Mouse (Mus musculus): ENCODE measurements at regions not wholly inside any gene's neighbourhood (a gene's known extent, or its start where the extent isn't known, plus 50 kb on each side); places are given as distances from the start of the nearest gene placed in this dataset.

GRCm38 (mm10) chr11:89932231-89932865 is 70.3 kb downstream of the Pctp start:
- WGBS, result 61% methylated on average over 8 of the region's 8 CpGs
- H3K4me3 ChIP-seq, result no peak overlapping the region
- H3K4me2 ChIP-seq (replicated peaks), result no peak overlapping the region
- H3K4me1 ChIP-seq, result no peaks in the 10 kb centered on the region
- no peaks in the 10 kb centered on the region for H3K36me3 ChIP-seq
- H3K9me3 ChIP-seq, result no peaks in the 10 kb centered on the region
- no peak for ATAC-seq (ENCODE audit: insufficient number of reproducible peaks, insufficient read depth, low FRiP score, low TSS enrichment)
- no peak overlapping the region for H3K9ac ChIP-seq
- no peak overlapping the region for H3K27ac ChIP-seq
- no peaks in the 10 kb centered on the region for H3K27me3 ChIP-seq

- no peak for ATAC-seq (ENCODE audit: insufficient number of reproducible peaks, insufficient read depth, low FRiP score, low TSS enrichment)
- Histone ChIP-seq H3K4me1 (no peaks in the 10 kb centered on the region), H3K4me2 (replicated peaks) (no peak overlapping the region), H3K27ac (no peak overlapping the region), H3K9me3 (no peaks in the 10 kb centered on the region), H3K9ac (no peak overlapping the region), H3K4me3 (no peak overlapping the region), H3K27me3 (no peaks in the 10 kb centered on the region), H3K36me3 (no peaks in the 10 kb centered on the region)
- 85% methylated on average over 12 of the region's 12 CpGs for WGBS
Observed at GRCm38 (mm10) chr11:89929115-89929988, 73.3 kb downstream of the Pctp start.

GRCm38 (mm10) chr11:89927483-89928156 is 75.1 kb downstream of the Pctp start:
- H3K27me3 ChIP-seq, result no peaks in the 10 kb centered on the region
- 80% methylated on average over 3 of the region's 3 CpGs for WGBS
- H3K4me1 ChIP-seq, result no peaks in the 10 kb centered on the region
- no peaks in the 10 kb centered on the region for H3K36me3 ChIP-seq
- H3K27ac ChIP-seq, result no peak overlapping the region
- H3K9ac ChIP-seq, result no peak overlapping the region
- no peak for ATAC-seq (ENCODE audit: insufficient number of reproducible peaks, insufficient read depth, low FRiP score, low TSS enrichment)
- no peak overlapping the region for H3K4me3 ChIP-seq
- H3K4me2 ChIP-seq (replicated peaks), result no peak overlapping the region
- H3K9me3 ChIP-seq, result no peaks in the 10 kb centered on the region

- no peak for ATAC-seq (ENCODE audit: insufficient number of reproducible peaks, insufficient read depth, low FRiP score, low TSS enrichment)
- Histone ChIP-seq H3K4me3 (no peak overlapping the region), H3K9ac (no peak overlapping the region), H3K27me3 (no peaks in the 10 kb centered on the region), H3K4me1 (no peaks in the 10 kb centered on the region), H3K36me3 (no peaks in the 10 kb centered on the region), H3K4me2 (replicated peaks) (no peak overlapping the region), H3K27ac (no peak overlapping the region), H3K9me3 (no peaks in the 10 kb centered on the region)
- WGBS, result 70% methylated on average over 6 of the region's 6 CpGs
Observed at GRCm38 (mm10) chr11:89922551-89922950, 80.1 kb downstream of the Pctp start.

GRCm38 (mm10) chr11:89921146-89921545 is 81.5 kb downstream of the Pctp start:
- no peak overlapping the region for H3K9ac ChIP-seq
- no peak overlapping the region for H3K27ac ChIP-seq
- H3K27me3 ChIP-seq, result no peaks in the 10 kb centered on the region
- no peaks in the 10 kb centered on the region for H3K4me1 ChIP-seq
- 38% methylated on average over 5 of the region's 6 CpGs for WGBS
- no peaks in the 10 kb centered on the region for H3K36me3 ChIP-seq
- H3K9me3 ChIP-seq, result no peaks in the 10 kb centered on the region
- H3K4me2 ChIP-seq (replicated peaks), result no peak overlapping the region
- no peak for ATAC-seq (ENCODE audit: insufficient number of reproducible peaks, insufficient read depth, low FRiP score, low TSS enrichment)
- H3K4me3 ChIP-seq, result no peak overlapping the region

GRCm38 (mm10) chr11:89915795-89916194 is 86.9 kb downstream of the Pctp start:
- ATAC-seq (ENCODE audit: insufficient number of reproducible peaks, insufficient read depth, low FRiP score, low TSS enrichment), result no peak
- H3K4me1 ChIP-seq, result no peaks in the 10 kb centered on the region
- whole genome bisulfite sequencing, result 77% methylated on average over 4 of the region's 4 CpGs

GRCm38 (mm10) chr11:89914577-89914976 is 88.1 kb downstream of the Pctp start:
- no peaks in the 10 kb centered on the region for H3K36me3 ChIP-seq
- no peaks in the 10 kb centered on the region for H3K4me1 ChIP-seq
- H3K27ac ChIP-seq, result no peak overlapping the region
- WGBS, result 76% methylated on average over 2 of the region's 2 CpGs
- H3K4me3 ChIP-seq, result no peak overlapping the region
- H3K9me3 ChIP-seq, result no peaks in the 10 kb centered on the region
- no peak overlapping the region for H3K4me2 ChIP-seq (replicated peaks)
- H3K27me3 ChIP-seq, result no peaks in the 10 kb centered on the region
- ATAC-seq (ENCODE audit: insufficient number of reproducible peaks, insufficient read depth, low FRiP score, low TSS enrichment), result no peak
- no peak overlapping the region for H3K9ac ChIP-seq

More at GRCm38 (mm10) chr11:89915795-89916194, 86.9 kb downstream of the Pctp start:
- no peak overlapping the region for H3K9ac ChIP-seq
- no peak overlapping the region for H3K4me2 ChIP-seq (replicated peaks)
- H3K9me3 ChIP-seq, result no peaks in the 10 kb centered on the region
- H3K4me3 ChIP-seq, result no peak overlapping the region
- H3K27ac ChIP-seq, result no peak overlapping the region
- H3K27me3 ChIP-seq, result no peaks in the 10 kb centered on the region
- H3K36me3 ChIP-seq, result no peaks in the 10 kb centered on the region

GRCm38 (mm10) chr11:89901241-89901740 is 101.4 kb downstream of the Pctp start:
- Histone ChIP-seq H3K36me3 (no peaks in the 10 kb centered on the region), H3K9ac (no peak overlapping the region), H3K27me3 (no peaks in the 10 kb centered on the region), H3K27ac (no peak overlapping the region), H3K4me1 (no peaks in the 10 kb centered on the region), H3K4me2 (replicated peaks) (no peak overlapping the region), H3K9me3 (no peaks in the 10 kb centered on the region), H3K4me3 (no peak overlapping the region)
- WGBS, result 58% methylated on average over 9 of the region's 9 CpGs
- no peak for ATAC-seq (ENCODE audit: insufficient number of reproducible peaks, insufficient read depth, low FRiP score, low TSS enrichment)

GRCm38 (mm10) chr11:89898516-89898915 is 104.2 kb downstream of the Pctp start:
- 72% methylated on average over 4 of the region's 4 CpGs for WGBS
- no peaks in the 10 kb centered on the region for H3K9me3 ChIP-seq
- no peak overlapping the region for H3K4me3 ChIP-seq
- no peaks in the 10 kb centered on the region for H3K4me1 ChIP-seq
- H3K27ac ChIP-seq, result no peak overlapping the region
- no peak overlapping the region for H3K9ac ChIP-seq
- H3K27me3 ChIP-seq, result no peaks in the 10 kb centered on the region
- no peak overlapping the region for H3K4me2 ChIP-seq (replicated peaks)
- H3K36me3 ChIP-seq, result no peaks in the 10 kb centered on the region
- ATAC-seq (ENCODE audit: insufficient number of reproducible peaks, insufficient read depth, low FRiP score, low TSS enrichment), result no peak

- 78% methylated on average over 3 of the region's 3 CpGs for WGBS
- ATAC-seq (ENCODE audit: insufficient number of reproducible peaks, insufficient read depth, low FRiP score, low TSS enrichment), result no peak
Observed at GRCm38 (mm10) chr11:89896854-89897253, 105.8 kb downstream of the Pctp start.

GRCm38 (mm10) chr11:89871587-89871986 is 94.1 kb upstream of the Ankfn1 start:
- WGBS, result 55% methylated on average over 2 of the region's 2 CpGs
- H3K27ac ChIP-seq, result no peak overlapping the region
- no peak overlapping the region for H3K4me2 ChIP-seq (replicated peaks)
- H3K4me1 ChIP-seq, result no peaks in the 10 kb centered on the region
- no peak for ATAC-seq (ENCODE audit: insufficient number of reproducible peaks, insufficient read depth, low FRiP score, low TSS enrichment)
- H3K27me3 ChIP-seq, result no peaks in the 10 kb centered on the region
- no peaks in the 10 kb centered on the region for H3K9me3 ChIP-seq
- H3K9ac ChIP-seq, result no peak overlapping the region
- no peaks in the 10 kb centered on the region for H3K36me3 ChIP-seq
- no peak overlapping the region for H3K4me3 ChIP-seq

More at GRCm38 (mm10) chr11:89896854-89897253, 105.8 kb downstream of the Pctp start:
- Histone ChIP-seq H3K4me3 (no peak overlapping the region), H3K9ac (no peak overlapping the region), H3K27ac (no peak overlapping the region), H3K9me3 (no peaks in the 10 kb centered on the region), H3K4me2 (replicated peaks) (no peak overlapping the region), H3K36me3 (no peaks in the 10 kb centered on the region), H3K4me1 (no peaks in the 10 kb centered on the region), H3K27me3 (no peaks in the 10 kb centered on the region)

Data from embryonic facial prominence, embryonic 12.5 days (tissue).